Mouse (Mus musculus) forebrain, embryonic 10.5 days (tissue): ENCODE results near the gene Lrrc49. TPM values are rescaled to one million over a fixed set of nuclear protein-coding genes. Genes with fewer than 3 reads are reported as not detected.

ENCODE experiments used
- DNase-seq: peaks from one replicate; pipeline ENCODE4 v3.0.0-alpha.2; 2017; ENCODE audit warnings: low spot score; ENCODE audit errors: extremely low spot score
- H3K27ac ChIP-seq: fragments of 300-500 bp; sonication (generic); 2 replicates; pipeline ENCODE4 v1.5.1; 2016; ENCODE audit warnings: mild to moderate bottlenecking
- H3K27me3 ChIP-seq: fragments of 300-500 bp; sonication (generic); 2 replicates; pipeline ENCODE4 v1.6.1; 2016; ENCODE audit warnings: mild to moderate bottlenecking; ENCODE audit not compliant: poor library complexity, severe bottlenecking
- H3K36me3 ChIP-seq: fragments of 300-500 bp; sonication (generic); replicated peaks from 2 replicates; pipeline ENCODE4 v1.6.1; 2016; ENCODE audit warnings: mild to moderate bottlenecking, moderate library complexity
- H3K4me1 ChIP-seq: fragments of 300-500 bp; sonication (generic); 2 replicates; pipeline ENCODE4 v1.6.1; 2016
- H3K4me3 ChIP-seq: fragments of 300-500 bp; sonication (generic); 2 replicates; pipeline ENCODE4 v1.5.1; 2016; ENCODE audit warnings: mild to moderate bottlenecking, moderate library complexity
- H3K9me3 ChIP-seq: fragments of 300-500 bp; sonication (generic); 2 replicates; pipeline ENCODE4 v1.6.1; 2016; ENCODE audit warnings: mild to moderate bottlenecking, moderate library complexity
- WGBS: fragments of 180-500 bp; shearing (Covaris S2); methylation state at CpG from one replicate; pipeline ENCODE4 v1.1.7; 2016; 5-methylcytosine and 5-hydroxymethylcytosine counted together
- polyA plus RNA-seq: library from polyadenylated mRNA; unstranded; fragments of >200 nt; fragmentation: Nextera tagmentation; extraction: Ambion mirVana; gene quantifications from 2 replicates; pipeline ENCODE4 v1.2.1, GENCODE M21; 2016

Lrrc49 gene
- polyA plus RNA-seq, 1 experiment from 2014 or later, result 31.7 TPM

DNA sequence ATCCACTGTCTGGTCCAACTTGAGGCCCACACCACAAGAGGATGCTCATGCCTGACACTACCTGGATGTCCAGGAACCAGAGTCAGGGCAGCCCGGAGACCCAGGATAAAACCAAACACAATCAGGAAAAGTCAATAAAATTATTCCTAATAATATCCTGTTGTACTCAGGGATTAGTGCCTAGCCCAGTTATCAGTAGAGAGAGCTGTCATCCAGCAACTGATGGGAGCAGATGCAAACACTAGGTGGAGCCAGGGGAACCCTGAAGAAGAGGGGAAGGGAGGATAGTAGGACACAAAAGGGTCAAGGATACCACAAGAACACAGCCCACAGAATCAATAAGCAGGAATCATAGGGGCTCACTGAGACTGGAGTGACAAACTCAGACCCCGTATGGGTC lies 19.6 kb upstream of the Lrrc49 start:
- DNase-seq, result no peak
- Histone ChIP-seq H3K27me3 (peaks cover 14% of the 10 kb centered on the region), H3K9me3 (no peaks in the 10 kb centered on the region), H3K4me3 (no peak overlapping the region), H3K4me1 (peaks cover 3% of the 10 kb centered on the region), H3K36me3 (no peaks in the 10 kb centered on the region), H3K27ac (no peak overlapping the region)
- 90% methylated on average over 2 of the region's 2 CpGs for WGBS

- Histone ChIP-seq H3K27me3 (no peaks in the 10 kb centered on the region), H3K36me3 (no peaks in the 10 kb centered on the region), H3K4me3 (no peak overlapping the region), H3K9me3 (no peaks in the 10 kb centered on the region), H3K4me1 (0 out of 2 replicates have a peak, but pooled peaks cover 6% of the 10 kb centered on the region), H3K27ac (no peak overlapping the region)
- no peak for DNase-seq
- 74% methylated on average over 18 of the region's 18 CpGs for WGBS
Measured at GRCm38 (mm10) chr9:60699581-60700231, 11.7 kb upstream of the Lrrc49 start.

DNA sequence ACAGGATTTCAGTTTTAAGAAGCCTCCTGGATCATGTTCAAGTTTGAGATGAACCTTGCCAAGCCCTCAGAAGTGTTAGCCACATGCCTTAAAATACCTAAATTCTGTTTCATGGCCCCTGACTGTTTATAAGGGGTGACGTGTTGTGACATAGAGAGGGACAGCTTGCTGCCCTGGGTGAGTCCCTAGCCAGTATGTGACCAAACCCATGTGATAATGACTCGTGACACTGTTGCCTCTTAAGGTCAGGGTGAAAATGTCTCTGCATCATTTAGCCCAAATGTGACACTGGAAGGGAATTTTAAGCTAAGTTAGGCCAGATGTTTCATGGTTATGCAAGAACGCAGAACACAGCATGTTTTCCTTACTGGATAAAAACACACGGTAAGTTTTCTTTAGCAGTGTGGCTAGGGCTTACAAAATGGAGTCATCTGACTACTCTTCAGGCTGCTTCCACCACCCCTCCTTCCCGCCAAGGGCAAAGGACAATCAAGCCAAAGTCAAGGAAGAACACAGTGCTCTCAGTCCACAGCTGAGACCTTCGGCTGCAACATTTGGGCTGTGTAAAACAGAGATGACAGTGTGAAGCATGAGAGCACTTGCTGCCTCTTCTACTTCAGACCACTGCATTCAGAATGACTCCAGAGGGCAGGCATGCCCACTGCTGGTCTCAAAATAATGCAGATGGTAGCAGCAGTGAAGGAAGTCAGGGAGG lies 8.5 kb upstream of the Lrrc49 start:
- DNase-seq, result no peak
- 71% methylated on average over 6 of the region's 6 CpGs for WGBS
- Histone ChIP-seq H3K4me3 (no peak overlapping the region), H3K9me3 (no peaks in the 10 kb centered on the region), H3K36me3 (no peaks in the 10 kb centered on the region), H3K27me3 (no peaks in the 10 kb centered on the region), H3K4me1 (0 out of 2 replicates have a peak, but pooled peaks cover 6% of the 10 kb centered on the region), H3K27ac (no peak overlapping the region)

- H3K27me3 ChIP-seq, result no peaks in the 10 kb centered on the region
- H3K36me3 ChIP-seq, result no peaks in the 10 kb centered on the region
- no peak overlapping the region for H3K4me3 ChIP-seq
- no peak overlapping the region for H3K27ac ChIP-seq
- H3K9me3 ChIP-seq, result no peaks in the 10 kb centered on the region
- WGBS, result 60% methylated on average over 2 of the region's 2 CpGs
- DNase-seq, result no peak
- H3K4me1 ChIP-seq, result no peaks in the 10 kb centered on the region
Measured at GRCm38 (mm10) chr9:60693986-60694385, 6.0 kb upstream of the Lrrc49 start.

DNA sequence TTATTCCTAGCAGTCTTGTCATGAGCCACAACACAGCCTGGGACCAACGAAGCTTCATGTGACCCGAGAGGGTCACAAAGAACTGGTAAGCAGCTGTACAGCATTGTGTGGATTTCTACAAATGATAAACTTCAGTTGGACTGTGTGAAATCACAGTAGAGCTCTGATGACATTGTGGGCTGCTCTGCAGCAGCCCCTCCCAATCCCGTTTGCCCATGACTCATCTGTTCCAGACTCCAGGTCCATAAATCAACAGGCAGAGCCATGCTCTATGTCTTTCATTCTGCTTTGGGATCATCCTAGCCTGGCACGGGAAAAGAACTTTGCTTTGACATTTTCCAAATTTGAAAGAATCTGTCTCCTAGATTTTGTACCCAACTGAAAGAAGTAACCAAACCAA lies 4.7 kb upstream of the Lrrc49 start:
- no peaks in the 10 kb centered on the region for H3K27me3 ChIP-seq
- H3K9me3 ChIP-seq, result no peaks in the 10 kb centered on the region
- peaks cover 8% of the 10 kb centered on the region for H3K4me1 ChIP-seq
- no peak overlapping the region for H3K4me3 ChIP-seq
- H3K36me3 ChIP-seq, result no peaks in the 10 kb centered on the region
- WGBS, result 75% methylated on average over 4 of the region's 4 CpGs
- no peak overlapping the region for H3K27ac ChIP-seq
- no peak for DNase-seq

DNA sequence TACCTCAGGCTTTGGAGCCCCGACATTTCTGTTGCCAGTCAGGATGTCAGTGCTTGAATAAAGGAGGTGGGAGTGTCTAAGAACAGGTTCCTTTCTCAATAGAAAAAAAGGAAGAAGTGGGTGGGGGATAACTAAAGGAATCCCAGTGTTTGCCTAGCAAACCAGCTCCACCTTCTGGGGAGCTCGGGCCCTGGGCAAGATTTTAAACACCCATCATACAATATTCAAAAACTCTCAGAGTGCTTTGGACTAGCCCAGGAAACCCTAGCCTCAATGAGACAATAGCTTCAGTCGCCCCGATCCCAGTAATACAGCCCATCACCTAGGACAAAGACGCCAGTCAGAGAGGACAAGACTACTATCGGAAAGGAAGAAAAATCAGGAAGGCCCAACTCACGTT lies 543 bp downstream of the Lrrc49 start:
- H3K4me1 ChIP-seq, result peaks cover 21% of the 10 kb centered on the region
- H3K27ac ChIP-seq, result peak overlapping the region; percentile 95
- DNase-seq, result no peak
- H3K9me3 ChIP-seq, result no peaks in the 10 kb centered on the region
- peaks cover 25% of the 10 kb centered on the region for H3K36me3 ChIP-seq
- WGBS, result under 1% methylated on average over 7 of the region's 7 CpGs
- H3K4me3 ChIP-seq, result peak overlapping the region; percentile 56
- H3K27me3 ChIP-seq, result no peaks in the 10 kb centered on the region

GRCm38 (mm10) chr9:60682753-60683152 lies 5.2 kb downstream of the Lrrc49 start:
- no peak for DNase-seq
- H3K4me3 ChIP-seq, result no peak overlapping the region
- 92% methylated on average over 4 of the region's 4 CpGs for WGBS
- peaks cover 68% of the 10 kb centered on the region for H3K36me3 ChIP-seq
- H3K9me3 ChIP-seq, result no peaks in the 10 kb centered on the region
- no peaks in the 10 kb centered on the region for H3K27me3 ChIP-seq
- H3K27ac ChIP-seq, result no peak overlapping the region
- H3K4me1 ChIP-seq, result peaks cover 12% of the 10 kb centered on the region

DNA sequence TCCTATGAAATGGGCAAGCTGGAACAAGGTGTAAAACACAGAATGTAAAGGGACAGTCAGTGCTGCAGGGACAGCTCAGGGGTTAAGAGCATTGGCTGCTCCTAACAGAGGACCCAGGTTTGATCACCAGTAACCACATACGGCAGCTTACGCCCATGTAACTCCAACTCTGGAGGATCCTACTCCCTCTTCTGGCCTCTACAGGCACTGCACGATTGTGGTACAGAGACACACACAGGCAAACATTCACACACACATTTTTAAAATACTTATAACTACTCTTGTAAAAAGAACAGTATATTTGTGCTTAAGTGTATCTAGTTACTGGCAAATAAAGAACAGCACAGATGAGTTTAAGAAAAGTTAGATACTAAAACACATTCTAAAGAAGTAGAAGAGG lies 7.0 kb downstream of the Lrrc49 start:
- Histone ChIP-seq H3K27me3 (no peaks in the 10 kb centered on the region), H3K4me1 (no peaks in the 10 kb centered on the region; the same call in 1 of the 2 replicates), H3K36me3 (peaks cover 85% of the 10 kb centered on the region), H3K4me3 (no peak overlapping the region), H3K9me3 (no peaks in the 10 kb centered on the region), H3K27ac (no peak overlapping the region)
- WGBS, result 88% methylated on average over 3 of the region's 3 CpGs
- no peak for DNase-seq

DNA sequence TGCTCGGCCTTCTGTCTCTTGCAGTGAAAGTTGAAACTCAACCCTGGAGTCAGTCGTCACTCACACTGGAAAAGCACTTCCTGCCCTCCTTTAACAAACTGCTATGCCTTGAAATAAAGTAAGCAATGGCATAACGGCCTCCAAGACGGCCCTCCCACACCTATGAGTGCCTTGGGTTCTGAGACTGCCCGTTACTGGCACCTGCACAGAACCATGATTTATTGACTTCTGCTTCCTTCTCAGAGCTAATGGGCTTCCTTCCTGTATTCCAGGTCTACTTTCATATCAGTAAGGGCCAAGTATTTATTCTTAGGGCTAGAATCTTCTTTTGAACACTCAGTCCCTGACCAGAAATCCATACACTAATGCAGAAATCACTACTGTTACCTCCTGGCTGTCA lies 9.0 kb downstream of the Lrrc49 start:
- WGBS, result 85% methylated on average over 5 of the region's 5 CpGs
- H3K27ac ChIP-seq, result no peak overlapping the region
- H3K36me3 ChIP-seq, result peaks cover 82% of the 10 kb centered on the region
- DNase-seq, result no peak
- H3K4me1 ChIP-seq, result no peaks in the 10 kb centered on the region
- H3K9me3 ChIP-seq, result no peaks in the 10 kb centered on the region
- H3K27me3 ChIP-seq, result no peaks in the 10 kb centered on the region
- H3K4me3 ChIP-seq, result no peak overlapping the region

- no peak for DNase-seq
- H3K36me3 ChIP-seq, result peaks cover 79% of the 10 kb centered on the region
- H3K27me3 ChIP-seq, result no peaks in the 10 kb centered on the region
- no peak overlapping the region for H3K27ac ChIP-seq
- no peaks in the 10 kb centered on the region for H3K4me1 ChIP-seq
- H3K4me3 ChIP-seq, result no peak overlapping the region
- no peaks in the 10 kb centered on the region for H3K9me3 ChIP-seq
- 98% methylated on average over 4 of the region's 4 CpGs for WGBS
Measured at GRCm38 (mm10) chr9:60676429-60676828, 11.5 kb downstream of the Lrrc49 start.

GRCm38 (mm10) chr9:60674780-60675179 lies 13.2 kb downstream of the Lrrc49 start:
- Histone ChIP-seq H3K4me1 (no peaks in the 10 kb centered on the region), H3K9me3 (no peaks in the 10 kb centered on the region), H3K36me3 (peaks cover 82% of the 10 kb centered on the region), H3K4me3 (no peak overlapping the region), H3K27me3 (no peaks in the 10 kb centered on the region), H3K27ac (no peak overlapping the region)
- DNase-seq, result no peak

GRCm38 (mm10) chr9:60672568-60672967 lies 15.4 kb downstream of the Lrrc49 start:
- Histone ChIP-seq H3K4me3 (no peak overlapping the region), H3K4me1 (no peaks in the 10 kb centered on the region), H3K27me3 (no peaks in the 10 kb centered on the region), H3K9me3 (no peaks in the 10 kb centered on the region), H3K36me3 (peaks cover 75% of the 10 kb centered on the region), H3K27ac (no peak overlapping the region)
- no peak for DNase-seq
- WGBS, result 97% methylated on average over 6 of the region's 6 CpGs

GRCm38 (mm10) chr9:60668886-60669285 lies 19.1 kb downstream of the Lrrc49 start:
- H3K9me3 ChIP-seq, result no peaks in the 10 kb centered on the region

More at GRCm38 (mm10) chr9:60668886-60669285, 19.1 kb downstream of the Lrrc49 start:
- 93% methylated on average over 6 of the region's 6 CpGs for WGBS
- no peak for DNase-seq
- H3K4me1 ChIP-seq, result no peaks in the 10 kb centered on the region
- H3K27ac ChIP-seq, result no peak overlapping the region
- peaks cover 72% of the 10 kb centered on the region for H3K36me3 ChIP-seq
- no peak overlapping the region for H3K4me3 ChIP-seq
- no peaks in the 10 kb centered on the region for H3K27me3 ChIP-seq
